Mouse (Mus musculus): ENCODE data around the gene Gm2663. TPM values are rescaled to one million over a fixed set of nuclear protein-coding genes. Genes with fewer than 3 reads are reported as not detected.

Gm2663 gene
- polyA plus RNA-seq, 1 experiment from 2014 or later = not detected

GRCm38 (mm10) chr6:40951770-40952169, 47.5 kb downstream of the Gm2663 start, which contains the start of gene Gm4744:
Gene Gm4744, minus strand, starts transcription at chr6:40951870.
- Histone ChIP-seq H3K9ac (ENCODE audit: low read length) (no peak within 1 kb of the TSS), H3K4me2 (ENCODE audit: low read depth, severe bottlenecking) (no peak within 1 kb of the TSS), H3K4me1 (ENCODE audit: control insufficient read depth, insufficient read depth, low read length) (no peaks in the 10 kb centered on the region), H3K27me3 (ENCODE audit: control insufficient read depth, insufficient read depth, low read length) (no peaks in the 10 kb centered on the region), H3K27ac (replicated peaks; ENCODE audit: low read depth, low read length) (no peak within 1 kb of the TSS), H3K36me3 (ENCODE audit: control insufficient read depth, insufficient read depth, low read length) (no peaks in the 10 kb centered on the region), H3K4me3 (ENCODE audit: low read depth, low read length) (no peak within 1 kb of the TSS), H3K9me3 (ENCODE audit: control insufficient read depth, low read length) (no peaks in the 10 kb centered on the region)
- DNase-seq (ENCODE audit: low spot score) (no peak), ATAC-seq (ENCODE audit: insufficient number of reproducible peaks, low FRiP score, low TSS enrichment, low read depth) (no peak)

Other genes starting within 250 kb of the Gm2663 start
- not detected in 2 replicates for gene Moxd2, start 112.0 kb downstream of the Gm2663 start, polyA plus RNA-seq (2014; fragmentation: Nextera tagmentation; extraction: Ambion mirVana)
- not detected in 2 replicates for gene Prss58, start 99.1 kb downstream of the Gm2663 start, polyA plus RNA-seq (2014; fragmentation: Nextera tagmentation; extraction: Ambion mirVana)
- not detected in 2 replicates for gene 1700074P13Rik, start 58.9 kb downstream of the Gm2663 start, polyA plus RNA-seq (2014; fragmentation: Nextera tagmentation; extraction: Ambion mirVana)
- not detected in 2 replicates for gene Gm4744, start 47.6 kb downstream of the Gm2663 start, polyA plus RNA-seq (2014; fragmentation: Nextera tagmentation; extraction: Ambion mirVana)
- gene 1810009J06Rik, start 34.7 kb downstream of the Gm2663 start, polyA plus RNA-seq (2014; fragmentation: Nextera tagmentation; extraction: Ambion mirVana) = not detected in 2 replicates
- gene 2210010C04Rik, start 36.0 kb upstream of the Gm2663 start, polyA plus RNA-seq (2014; fragmentation: Nextera tagmentation; extraction: Ambion mirVana) = not detected in 2 replicates

Data from limb, embryonic 11.5 days (tissue).